ENCODE assay signal across 19 mouse cellular contexts in genomic region chr2:102909403-102909802, GRCm38 (mm10).
"Had no signal": no experiment of that assay in that cellular context is flagged by ENCODE, and none has a peak within 500 bp of the region (broad histone marks: within the 10 kb centered on the region; RNA-seq: fewer than 3 reads in every experiment).

No protein-coding gene starts in this region.

- ATAC-seq: intestine, embryonic 16.5 days; liver, postnatal 0 days; lung, postnatal 0 days; midbrain, embryonic 15.5 days had no signal

- DNase-seq: kidney, adult 18-20 months; kidney, adult 9 months; kidney, postnatal 25 days; left cerebral cortex, postnatal 4 days; liver, postnatal 0 days; lung, embryonic 14.5 days; right cerebral cortex, postnatal 4 days; thymus, postnatal 4 days had no signal

- H3K36me3 ChIP-seq: limb, embryonic 12.5 days; limb, embryonic 15.5 days; midbrain, embryonic 12.5 days; midbrain, embryonic 15.5 days had no signal

- H3K9ac ChIP-seq: limb, embryonic 12.5 days; limb, embryonic 15.5 days; liver, embryonic 14.5 days; liver, postnatal 0 days; lung, embryonic 14.5 days; midbrain, embryonic 12.5 days; midbrain, embryonic 15.5 days had no signal

- H3K4me1 ChIP-seq: limb, embryonic 12.5 days; limb, embryonic 15.5 days; midbrain, embryonic 12.5 days; midbrain, embryonic 15.5 days had no signal

- H3K9me3 ChIP-seq: limb, embryonic 12.5 days; limb, embryonic 15.5 days; midbrain, embryonic 12.5 days; midbrain, embryonic 15.5 days had no signal

- H3K27ac ChIP-seq: layer of hippocampus, adult 2 months; limb, embryonic 12.5 days; limb, embryonic 15.5 days; liver, embryonic 14.5 days; macrophage; midbrain, embryonic 12.5 days; midbrain, embryonic 15.5 days; stomach, postnatal 0 days had no signal

- H3K27me3 ChIP-seq: limb, embryonic 12.5 days; limb, embryonic 15.5 days; midbrain, embryonic 12.5 days; midbrain, embryonic 15.5 days had no signal

- H3K4me3 ChIP-seq: layer of hippocampus, adult 2 months; limb, embryonic 12.5 days; limb, embryonic 15.5 days; midbrain, embryonic 12.5 days; midbrain, embryonic 15.5 days; myocyte had no signal
